Mouse (Mus musculus) kidney, postnatal 36 days (tissue): ENCODE results near the gene Creg2.
A peak's percentile ranks its signal among the peaks of the same experiment; 100 is the strongest.
"Not testable (repeated sequence)": the region's sequence is repeated elsewhere in the genome, so short reads cannot be mapped to it uniquely, and the experiment has no call there.

ENCODE experiments used
- DNase-seq, 2 experiments: peaks; one replicate each; pipeline ENCODE4 v3.0.0; 2021 to 2022; ENCODE audit warnings: mixed read lengths in 2 of 2

Gene Creg2

DNA sequence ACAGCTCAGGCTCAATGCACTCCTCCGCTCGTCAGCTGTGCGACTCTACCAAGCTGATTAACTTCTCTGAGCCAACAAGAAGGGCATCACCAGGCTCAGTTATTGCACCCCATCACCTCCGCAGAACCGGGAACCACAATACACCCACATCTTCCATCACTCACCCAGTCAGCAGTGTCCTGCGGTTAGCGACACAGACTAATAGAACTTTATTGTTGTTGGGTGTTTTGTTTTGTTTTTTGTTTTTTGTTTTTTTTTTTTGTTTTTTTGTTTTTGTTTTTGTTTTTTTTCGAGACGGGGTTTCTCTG is at the start of gene Creg2:
TSS of gene Creg2 (minus strand) at position 234 of the 308 bp plus-strand sequence.
- no peak for DNase-seq

- DNase-seq: no peak
Measured at GRCm38 (mm10) chr1:39700599-39701273, 49.5 kb upstream of the Creg2 start.

GRCm38 (mm10) chr1:39698456-39698855 is 47.2 kb upstream of the Creg2 start:
- DNase-seq: peak; percentile 36 to 62

GRCm38 (mm10) chr1:39695198-39695597 is 43.9 kb upstream of the Creg2 start:
- peak; percentile 56 to 71 for DNase-seq

DNA sequence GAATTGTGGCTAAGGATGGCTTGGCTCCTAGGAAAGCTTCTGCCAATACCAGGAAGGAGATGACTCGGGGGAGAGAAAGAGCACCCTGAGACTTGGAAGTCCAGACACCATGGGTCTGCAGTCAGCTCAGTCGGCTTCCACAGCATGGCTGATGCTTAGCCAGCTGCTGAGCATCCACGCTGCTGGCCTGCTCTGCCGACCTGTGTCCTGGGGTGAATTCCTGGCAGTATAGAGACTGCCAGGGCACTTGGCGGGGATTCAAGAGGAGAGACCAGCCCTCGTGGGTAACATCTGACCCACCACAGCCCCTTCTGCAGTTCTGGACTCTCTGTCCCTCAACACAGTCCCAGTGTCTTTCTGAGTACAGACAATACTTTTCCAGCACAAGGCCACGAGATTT is 43.5 kb upstream of the Creg2 start:
- peak; percentile 39 to 40 for DNase-seq

GRCm38 (mm10) chr1:39691974-39692373 is 40.7 kb upstream of the Creg2 start:
- DNase-seq: no peak

GRCm38 (mm10) chr1:39691061-39691460 is 39.8 kb upstream of the Creg2 start:
- no peak for DNase-seq

DNA sequence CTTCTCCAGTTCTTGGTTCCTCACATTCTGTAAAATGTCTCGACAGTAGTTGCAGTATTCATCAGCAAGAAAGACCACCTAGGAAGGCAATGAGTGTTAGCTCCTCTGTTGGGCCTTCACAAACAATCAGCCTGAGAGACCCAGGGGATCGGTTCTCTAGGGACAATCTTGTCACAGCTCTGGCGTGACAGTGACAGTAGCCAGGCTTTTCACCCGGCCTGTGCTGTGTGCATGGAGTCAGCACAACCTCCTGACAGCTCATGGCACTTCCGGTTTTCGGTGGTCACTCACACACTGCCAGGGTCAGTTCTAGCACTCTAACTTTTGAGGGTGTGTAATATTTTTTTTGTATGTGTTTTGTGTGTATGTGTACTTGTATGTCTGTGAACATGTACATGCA is 37.3 kb upstream of the Creg2 start:
- no peak for DNase-seq

GRCm38 (mm10) chr1:39687279-39687678 is 36.0 kb upstream of the Creg2 start:
- no peak for DNase-seq

DNA sequence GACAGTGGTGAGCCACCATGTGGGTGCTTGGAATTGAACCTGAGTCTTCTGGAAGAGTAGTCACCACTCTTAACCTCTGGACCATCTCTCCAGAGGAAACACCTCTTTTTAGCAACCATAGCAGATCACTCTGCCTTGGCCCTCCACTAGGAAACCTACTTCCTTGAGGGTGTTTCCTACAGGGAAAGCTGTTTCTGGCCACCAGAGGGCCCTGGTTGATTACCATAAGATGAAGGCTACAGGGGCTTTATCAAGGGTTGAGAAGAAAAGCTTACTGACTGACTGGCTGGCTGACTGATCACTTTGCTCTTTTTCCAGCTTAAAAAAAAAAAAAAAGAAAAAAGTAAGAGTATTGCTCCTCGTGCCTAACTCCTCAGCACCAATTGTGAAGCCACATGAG is 34.6 kb upstream of the Creg2 start:
- DNase-seq: peak; percentile 86 to 90

DNA sequence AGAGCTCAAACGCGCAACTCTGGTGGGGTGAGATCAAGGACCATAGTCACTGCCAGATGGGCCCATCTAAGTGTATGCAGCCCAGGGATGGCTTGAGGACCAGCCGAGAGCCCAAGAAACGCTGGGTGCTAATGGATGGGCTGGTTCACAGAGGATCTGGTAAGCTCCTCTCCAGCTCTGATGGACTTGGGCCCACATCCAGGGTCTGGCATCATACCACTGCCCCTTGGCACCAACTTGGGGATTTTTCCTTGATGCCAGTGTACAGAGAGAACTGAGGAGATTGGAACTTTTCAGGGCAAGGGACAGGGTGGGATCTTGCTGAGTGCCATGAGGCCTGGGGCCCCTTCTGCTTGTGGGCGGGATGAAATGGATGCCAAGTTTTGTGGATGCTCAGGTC is 30.4 kb upstream of the Creg2 start:
- no peak for DNase-seq

DNA sequence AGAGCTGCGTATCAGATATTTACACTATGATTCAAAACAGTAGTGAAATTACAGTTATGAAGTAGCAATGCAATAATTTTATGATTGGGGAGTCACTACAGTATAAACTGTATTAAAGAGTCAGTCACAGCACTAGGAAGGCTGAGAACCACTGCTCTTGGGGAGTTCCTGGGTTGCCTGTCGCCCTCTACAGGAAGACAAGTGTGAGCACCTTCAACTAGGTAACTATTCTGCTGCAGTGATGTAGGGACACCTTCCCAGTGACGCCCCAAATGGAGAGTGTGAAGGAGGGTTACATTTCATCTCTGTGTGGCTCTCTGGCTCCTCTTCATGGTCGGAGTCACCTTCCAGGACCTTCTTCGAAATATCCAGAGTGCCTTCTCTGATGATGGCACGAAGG is 29.3 kb upstream of the Creg2 start:
- DNase-seq: peak in 1 of 2 experiments; percentile 30

- no peak for DNase-seq
Measured at GRCm38 (mm10) chr1:39678883-39679282, 27.6 kb upstream of the Creg2 start.

- no peak for DNase-seq
Measured at GRCm38 (mm10) chr1:39676221-39676876, 25.1 kb upstream of the Creg2 start.

- no peak for DNase-seq
Measured at GRCm38 (mm10) chr1:39672362-39673105, 21.3 kb upstream of the Creg2 start.

- no peak for DNase-seq
Measured at GRCm38 (mm10) chr1:39670211-39670935, 19.1 kb upstream of the Creg2 start.

- no peak for DNase-seq
Measured at GRCm38 (mm10) chr1:39666751-39667252, 15.5 kb upstream of the Creg2 start.

DNA sequence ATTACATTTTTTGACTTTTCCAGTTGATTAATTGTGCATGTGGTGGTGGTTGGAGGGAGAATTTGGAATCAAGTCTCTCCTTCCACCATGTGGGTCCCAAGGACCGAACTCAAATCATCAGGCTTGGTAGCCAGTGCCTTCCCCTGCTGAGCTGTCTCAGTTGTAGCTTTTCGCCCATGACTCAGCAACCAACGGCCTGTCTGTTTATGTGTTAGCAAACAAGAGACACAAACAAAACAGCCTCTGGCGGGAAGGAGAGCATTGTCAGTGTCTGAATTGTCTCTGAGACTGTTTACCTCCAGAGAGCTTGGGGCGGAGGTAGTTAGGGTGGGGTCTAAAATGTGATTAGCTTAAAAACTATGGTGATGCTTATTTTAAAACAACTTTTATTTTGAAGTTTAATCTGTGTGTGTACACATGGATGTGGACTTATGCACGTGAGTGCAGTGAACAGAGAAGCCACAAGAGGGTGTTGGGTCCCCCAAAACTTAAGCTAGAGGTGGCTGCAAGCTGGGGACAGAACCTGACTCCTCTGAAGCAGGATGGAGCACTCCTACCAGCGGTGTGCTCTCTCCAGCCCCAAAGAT is 12.9 kb upstream of the Creg2 start:
- DNase-seq: no peak

DNA sequence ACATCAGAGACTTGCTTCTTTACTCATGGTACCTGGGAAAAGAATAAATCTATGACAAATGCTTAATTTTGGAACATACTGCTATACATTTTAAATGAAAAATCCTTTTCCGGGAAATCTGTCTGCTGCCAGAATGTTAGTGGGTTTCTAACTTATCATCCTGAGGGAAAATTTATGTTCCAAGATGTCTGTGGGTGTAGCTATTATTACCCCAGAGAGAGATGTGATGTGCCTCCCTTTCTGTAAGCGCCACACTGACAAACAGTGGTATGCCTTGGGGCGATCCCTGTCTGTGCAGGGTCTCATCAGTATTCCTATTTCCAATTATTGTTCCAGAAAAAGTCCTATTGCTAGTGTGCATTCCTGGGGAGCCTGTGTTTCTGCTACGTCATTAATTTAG is 11.8 kb upstream of the Creg2 start:
- no peak for DNase-seq

GRCm38 (mm10) chr1:39656976-39657529 is 5.8 kb upstream of the Creg2 start:
- no peak for DNase-seq

- DNase-seq: not testable (repeated sequence)
Measured at GRCm38 (mm10) chr1:39654901-39655300, 3.6 kb upstream of the Creg2 start.

- DNase-seq: no peak
Measured at GRCm38 (mm10) chr1:39653028-39653427, 1.8 kb upstream of the Creg2 start.
